Mouse (Mus musculus) thymus, postnatal 10 days (tissue): ENCODE data around the gene 4930519G04Rik.
"Not testable (repeated sequence)": the region's sequence is repeated elsewhere in the genome, so short reads cannot be mapped to it uniquely, and the experiment has no call there.

Source experiments
- DNase-seq, 2 experiments: peaks; one replicate each; pipeline ENCODE4 v3.0.0; 2021; ENCODE audit warnings: low spot score in 2 of 2

4930519G04Rik gene

DNA sequence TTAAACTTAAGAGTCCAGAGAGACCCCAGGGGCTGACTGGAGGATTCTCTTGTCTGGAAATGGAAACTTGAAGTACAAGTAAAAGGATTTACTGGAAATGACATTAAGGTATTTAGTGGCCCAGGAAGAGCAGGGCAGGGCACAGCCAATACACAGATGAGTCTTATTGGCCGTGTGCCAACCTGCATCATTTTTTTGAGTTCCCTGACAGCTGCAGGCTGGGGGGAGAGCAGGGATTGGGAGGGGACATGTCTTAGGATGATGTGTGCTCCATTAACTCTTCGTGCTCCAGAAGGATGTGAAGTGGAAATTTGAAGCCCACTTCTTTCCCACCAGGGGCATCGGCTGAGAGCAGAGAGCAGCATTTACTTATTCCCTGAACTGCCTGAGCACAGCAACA lies 11.3 kb upstream of the 4930519G04Rik start:
- DNase-seq, result not testable (repeated sequence)

DNA sequence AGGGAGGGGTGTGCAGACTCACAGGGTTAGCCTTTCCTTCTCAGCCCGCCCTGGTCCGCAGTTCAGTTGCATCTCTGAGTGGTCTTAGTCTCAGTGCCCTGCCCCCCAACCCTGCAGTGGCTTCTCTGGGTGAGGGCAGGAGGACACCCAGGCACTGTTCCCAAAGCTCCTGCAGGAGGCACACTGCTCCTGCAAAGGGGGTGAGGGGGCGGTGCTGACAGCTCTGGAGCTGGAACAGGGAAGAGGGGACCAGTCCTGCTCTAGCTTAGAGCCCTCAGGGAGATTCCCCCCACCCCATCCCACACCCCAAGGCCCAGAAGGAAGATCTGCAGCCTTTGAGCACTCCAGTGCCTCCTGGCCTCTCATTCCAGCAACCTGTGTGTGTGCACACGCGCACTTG lies 10.8 kb upstream of the 4930519G04Rik start:
- DNase-seq, result no peak

DNA sequence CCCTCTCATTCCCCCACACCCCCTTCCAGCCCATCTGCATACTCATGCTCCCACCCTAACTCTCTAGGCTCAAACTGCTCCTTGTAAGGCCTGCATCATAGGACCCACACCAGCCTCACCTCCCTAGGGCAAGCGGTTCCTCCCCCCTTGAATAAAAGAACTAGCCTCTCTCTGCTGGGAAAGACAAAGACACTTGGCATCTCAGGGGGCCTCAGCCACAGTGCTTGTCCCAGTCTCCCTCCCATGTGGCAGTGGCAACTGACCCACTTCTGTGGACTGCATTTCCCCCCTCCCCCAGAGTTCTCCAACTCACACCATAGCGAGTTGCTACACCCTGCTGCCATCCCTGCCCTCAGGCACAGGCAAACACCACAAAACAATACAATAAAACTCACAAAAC lies 9.1 kb upstream of the 4930519G04Rik start:
- not testable (repeated sequence) for DNase-seq

DNA sequence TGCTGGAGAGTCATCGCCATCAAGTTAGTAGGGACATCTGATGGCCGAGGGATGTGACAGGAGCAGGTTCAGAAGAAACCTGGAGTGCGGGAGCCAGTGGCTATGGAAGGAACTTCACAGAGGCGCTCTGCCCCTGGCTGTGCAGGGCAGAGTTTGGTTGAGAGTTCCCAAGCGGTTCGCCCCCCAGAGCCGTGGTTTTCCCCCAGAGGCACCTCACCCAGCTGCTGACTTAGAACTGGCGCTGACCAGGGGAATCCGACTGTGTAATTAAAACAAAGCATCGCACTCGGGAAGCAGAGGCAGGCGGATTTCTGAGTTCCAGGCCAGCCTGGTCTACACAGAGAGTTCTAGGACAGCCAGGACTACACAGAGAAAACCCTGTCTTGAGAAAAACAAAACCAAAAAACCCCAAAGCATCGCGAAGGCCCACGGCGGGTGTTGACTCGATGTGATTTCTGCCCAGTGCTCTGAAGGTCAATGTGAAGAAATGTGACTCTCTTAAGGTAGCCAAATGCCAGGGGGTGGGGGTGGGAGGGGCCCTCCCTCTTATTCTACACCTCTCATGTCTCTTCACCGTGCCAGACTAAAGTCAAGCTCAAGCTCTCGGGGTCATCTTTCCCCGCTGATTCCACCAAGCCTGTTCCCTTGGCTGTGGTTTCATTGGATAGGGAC lies 1.8 kb upstream of the 4930519G04Rik start:
- no peak for DNase-seq

DNA sequence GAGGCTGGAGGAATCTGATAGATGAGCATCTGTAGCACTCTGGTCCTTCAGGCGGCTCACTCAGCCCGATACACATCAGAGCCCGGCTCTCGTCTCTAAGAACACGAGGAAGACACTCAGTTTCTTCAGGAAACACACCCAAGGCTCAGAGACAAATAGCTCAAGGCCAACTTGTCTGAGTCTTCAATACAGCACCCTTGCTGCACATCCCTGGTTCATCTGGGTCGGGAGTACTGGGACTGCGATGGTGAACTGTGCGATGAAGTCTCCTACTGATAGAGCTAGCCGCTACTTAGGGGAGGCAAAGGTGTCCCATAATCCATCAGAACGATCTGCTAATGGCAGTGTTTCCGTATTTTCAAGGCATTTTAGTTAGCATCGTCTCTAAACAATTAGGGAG lies 5.1 kb downstream of the 4930519G04Rik start, which contains the start of gene Gm9936:
Gene Gm9936, minus strand, starts transcription at position 101 of the 400 bp plus-strand sequence.
- DNase-seq, result no peak

DNA sequence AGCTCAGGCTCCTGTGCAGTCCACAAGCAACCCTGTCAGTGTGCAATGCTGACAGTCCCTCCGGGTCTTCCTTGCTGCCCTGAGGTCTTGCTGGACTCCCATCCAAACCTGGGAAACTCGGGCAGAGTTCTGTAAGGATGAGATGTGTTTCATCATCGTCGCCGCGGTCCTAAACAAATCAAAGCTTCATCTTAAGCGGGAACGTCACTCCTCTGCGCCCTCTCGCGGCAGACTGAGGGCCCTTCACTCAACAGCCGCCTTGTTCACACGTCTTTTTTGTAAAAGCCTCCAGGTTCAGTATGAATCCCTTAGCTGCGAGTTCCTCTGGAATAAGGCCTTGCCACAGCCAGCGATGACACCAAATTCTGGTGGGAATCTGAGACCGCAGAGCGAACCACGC lies 5.8 kb downstream of the 4930519G04Rik start:
- DNase-seq, result peak; percentile 18 to 63

DNA sequence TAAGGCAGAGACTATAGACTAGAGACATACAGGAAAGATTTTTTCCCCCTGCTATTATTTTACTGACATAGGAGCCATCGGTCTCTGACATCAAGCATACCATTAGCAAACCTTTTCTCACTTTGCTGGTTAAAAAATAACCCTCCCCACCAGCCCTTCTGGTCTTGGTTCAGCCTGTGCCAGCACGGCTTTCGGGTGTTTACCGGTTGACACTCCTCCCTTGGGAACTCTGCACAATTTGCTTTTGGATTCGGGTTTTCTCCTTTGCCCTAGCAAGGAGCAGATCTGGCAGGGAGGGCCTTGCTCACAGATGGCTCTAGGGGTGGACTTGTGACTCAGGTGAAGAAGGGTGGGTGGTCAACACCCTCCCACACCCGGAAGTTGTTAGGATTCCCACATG lies 8.3 kb downstream of the 4930519G04Rik start:
- no peak for DNase-seq

DNA sequence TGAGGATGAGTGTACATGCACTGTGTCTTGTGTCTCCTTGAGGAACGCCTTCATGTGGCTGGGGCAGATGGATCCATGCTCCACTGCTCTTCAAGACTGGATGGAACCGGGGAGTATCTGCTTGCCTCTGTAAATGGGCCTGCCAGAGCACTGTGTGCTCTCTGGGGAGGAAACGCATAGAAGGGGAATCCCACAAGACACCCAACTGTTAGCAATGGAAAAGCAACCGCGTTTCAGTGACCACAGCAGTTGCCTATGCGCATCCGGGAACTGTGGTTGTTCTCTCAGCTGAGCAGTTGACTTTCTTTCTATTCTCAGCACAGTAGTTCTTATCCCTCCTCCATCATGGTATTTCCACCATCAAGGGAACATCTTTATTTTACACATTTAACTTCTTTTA lies 11.3 kb downstream of the 4930519G04Rik start:
- no peak for DNase-seq

DNA sequence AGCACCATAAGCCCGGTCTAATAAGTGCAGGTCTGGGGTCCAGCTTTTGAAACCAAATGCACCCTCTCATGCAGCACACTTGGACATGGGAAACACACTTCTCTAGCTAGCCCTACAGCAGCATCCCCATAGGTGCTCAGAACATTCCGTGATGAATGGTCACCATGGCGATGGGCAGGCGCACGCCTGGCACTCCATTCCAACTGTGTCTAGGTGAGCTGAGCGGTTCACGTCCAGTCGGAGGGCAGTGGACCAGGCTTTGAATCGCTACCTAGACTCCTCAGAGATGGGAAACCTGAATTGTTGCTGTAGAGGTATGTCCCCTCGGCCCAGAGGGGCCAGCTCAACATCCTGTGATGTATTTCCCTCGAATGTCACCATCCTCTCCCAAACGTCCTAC lies 11.8 kb downstream of the 4930519G04Rik start:
- no peak for DNase-seq

DNA sequence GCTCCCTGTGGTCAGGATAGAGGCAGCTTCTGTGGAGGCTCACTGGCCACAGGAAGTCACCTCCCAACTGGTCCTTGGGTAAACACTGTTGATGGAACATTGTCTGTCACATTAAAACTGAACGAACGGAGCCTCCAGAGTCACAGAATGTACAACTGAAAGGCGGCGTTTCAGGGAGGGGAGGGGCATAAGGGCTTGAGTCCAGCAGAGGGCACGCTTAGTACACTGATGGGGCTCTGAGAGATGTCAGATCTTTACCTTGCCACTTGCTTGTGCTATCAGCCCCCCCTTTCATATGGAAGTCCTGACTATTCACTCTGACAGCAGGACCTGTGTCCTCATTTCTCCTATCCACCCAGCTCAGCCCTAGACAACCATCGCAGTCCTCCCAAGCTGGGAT lies 22.4 kb downstream of the 4930519G04Rik start:
- no peak for DNase-seq

DNA sequence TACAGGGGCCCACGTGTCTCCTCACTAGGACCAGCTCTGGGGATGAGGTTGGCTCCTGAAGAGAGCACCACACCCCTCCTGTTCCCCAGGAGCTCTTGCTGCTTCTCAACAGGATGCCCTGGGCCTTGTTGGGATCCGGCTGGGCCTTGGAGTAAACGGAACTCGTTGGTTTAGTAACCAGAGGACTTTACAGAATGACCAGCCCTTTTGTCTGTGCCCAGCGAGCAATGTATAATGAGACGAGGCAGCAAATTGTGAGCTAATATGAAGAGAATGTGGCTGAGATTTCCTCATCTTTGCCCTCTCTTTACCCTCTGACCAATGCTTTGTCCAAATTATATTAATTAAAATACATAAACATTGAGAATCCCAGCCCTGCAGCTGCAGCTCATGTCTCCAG lies 22.9 kb downstream of the 4930519G04Rik start:
- DNase-seq, result no peak

DNA sequence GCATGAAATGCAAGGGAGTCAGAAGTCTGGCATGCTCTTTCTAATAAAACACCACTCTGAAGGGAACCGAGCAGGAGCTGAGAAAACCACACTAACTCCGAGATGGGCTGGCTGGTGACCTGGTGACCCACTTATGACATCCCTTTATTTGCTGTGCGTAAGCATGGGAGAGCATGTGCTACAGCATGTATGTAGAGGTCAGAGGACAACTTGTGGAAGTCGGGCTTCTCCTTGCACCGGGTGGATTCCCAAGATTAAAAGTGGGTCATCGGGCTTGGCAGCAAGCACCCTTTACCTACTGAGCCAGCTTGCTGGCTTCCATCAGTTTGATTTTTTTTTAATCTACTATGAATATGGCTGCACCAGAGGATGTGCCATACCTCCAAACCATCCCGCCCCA lies 24.0 kb downstream of the 4930519G04Rik start:
- no peak for DNase-seq

DNA sequence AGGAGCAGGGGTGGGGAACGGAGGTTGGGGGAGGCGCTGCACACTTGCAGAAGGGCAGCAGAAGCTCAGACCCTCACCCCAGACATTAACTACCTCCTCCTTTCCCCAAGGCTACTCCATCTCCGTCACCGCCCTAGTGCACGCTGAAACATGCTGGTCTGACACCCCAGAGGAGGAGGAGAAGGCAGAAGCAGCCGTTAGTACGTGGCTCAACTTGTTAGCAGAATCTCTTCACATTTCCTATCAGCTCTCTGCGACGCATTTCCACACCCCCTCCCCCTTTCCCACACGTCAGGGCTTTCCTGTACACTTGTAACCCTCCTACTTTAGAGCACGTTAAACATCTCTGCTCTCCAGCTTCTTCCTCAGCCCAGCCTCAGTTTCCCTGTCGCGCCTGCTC lies 25.9 kb downstream of the 4930519G04Rik start:
- DNase-seq, result no peak

DNA sequence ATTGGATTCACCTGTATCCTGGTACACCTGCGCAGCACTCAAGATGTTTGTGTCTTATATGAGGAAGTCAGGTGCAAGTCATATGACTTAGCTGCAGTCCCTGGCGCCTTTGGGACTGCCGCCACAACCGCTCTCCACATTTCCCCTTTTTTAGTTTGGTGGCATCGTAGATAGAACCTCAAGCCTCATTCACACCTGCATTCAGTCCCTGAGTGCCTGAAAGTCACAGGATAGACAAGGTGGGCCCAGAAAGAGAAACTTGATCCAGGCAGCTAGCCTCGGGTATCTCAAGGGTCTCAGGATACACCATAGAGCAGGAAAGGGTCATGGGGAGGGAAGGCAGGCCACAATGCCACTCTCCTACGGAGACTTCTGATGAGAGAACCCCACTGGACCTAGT lies 28.9 kb downstream of the 4930519G04Rik start:
- DNase-seq, result not testable (repeated sequence)

DNA sequence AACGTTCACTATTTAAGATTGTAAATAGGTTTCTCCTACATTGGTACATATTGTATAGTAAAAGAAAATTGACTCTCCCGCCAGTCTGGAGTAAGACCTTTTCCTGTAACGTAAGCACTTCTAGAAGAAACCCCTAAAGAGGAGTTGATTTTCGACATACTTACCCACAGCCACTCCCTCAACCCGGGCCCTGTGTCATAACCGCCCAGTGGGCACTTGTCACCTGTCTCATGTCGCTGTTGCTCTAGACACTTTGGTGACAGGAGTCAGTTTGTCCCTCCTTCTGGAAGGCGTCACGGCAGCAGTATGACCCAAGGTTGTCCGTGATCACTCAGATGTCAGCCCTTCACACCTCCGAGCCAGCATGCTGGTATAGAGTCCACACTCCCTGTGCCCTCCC lies 29.6 kb downstream of the 4930519G04Rik start:
- no peak for DNase-seq

DNA sequence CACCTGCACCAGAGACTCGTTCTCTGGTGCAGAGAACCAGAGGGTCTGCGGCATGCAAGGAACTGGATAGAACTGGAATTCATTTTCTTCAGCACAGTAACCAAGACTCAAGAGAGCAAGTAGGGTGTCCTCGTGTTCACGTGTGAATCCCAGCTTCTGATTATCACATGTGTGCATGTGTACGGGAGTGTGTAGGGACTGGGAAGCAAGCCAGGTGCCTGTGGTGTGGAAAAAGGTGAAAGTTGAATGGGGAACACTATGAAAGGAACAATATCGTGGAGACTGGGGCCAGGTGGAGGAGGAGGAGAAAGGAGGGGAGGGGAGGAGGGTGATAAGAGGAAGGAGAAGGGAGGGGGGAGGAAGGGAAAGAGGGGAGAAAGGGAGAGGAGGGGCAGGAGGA lies 33.3 kb downstream of the 4930519G04Rik start:
- DNase-seq, result no peak

DNA sequence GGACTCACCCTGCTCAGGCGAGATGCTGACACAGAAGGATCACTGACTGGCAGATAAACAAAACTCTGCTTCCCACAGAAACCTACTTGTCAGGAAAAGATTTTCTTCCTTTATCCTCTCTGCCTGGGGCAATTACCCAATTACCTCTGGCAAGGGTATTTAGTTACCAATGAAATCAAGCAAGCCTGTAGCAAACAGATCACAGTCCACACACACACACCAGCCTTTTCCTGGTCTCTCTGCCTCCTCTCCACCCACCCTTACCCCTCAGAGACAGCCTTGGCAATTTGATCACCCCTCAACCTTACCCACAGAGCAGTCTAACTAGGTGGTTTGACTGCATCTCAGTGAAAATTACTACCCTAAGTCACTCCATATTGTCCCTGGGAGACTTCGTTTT lies 35.5 kb downstream of the 4930519G04Rik start:
- no peak for DNase-seq

DNA sequence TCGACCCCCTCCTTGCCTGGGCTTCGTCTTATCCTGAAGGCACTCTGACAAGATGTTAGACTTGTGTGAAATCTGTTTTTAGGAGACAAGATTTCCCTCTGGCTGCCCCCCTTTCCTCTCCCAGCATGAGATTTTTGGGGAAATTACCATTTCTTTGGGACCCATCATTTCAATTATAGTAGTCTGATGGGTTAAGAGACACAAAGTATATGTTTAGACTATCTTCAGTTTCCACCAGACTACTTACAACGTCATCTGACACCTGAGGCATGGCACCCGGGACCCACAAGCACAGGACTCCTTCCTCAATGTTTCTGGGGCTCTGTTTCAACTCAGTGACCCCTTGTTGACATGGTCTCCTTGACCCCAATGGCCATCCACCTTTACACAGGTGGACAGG lies 42.1 kb downstream of the 4930519G04Rik start:
- no peak for DNase-seq

DNA sequence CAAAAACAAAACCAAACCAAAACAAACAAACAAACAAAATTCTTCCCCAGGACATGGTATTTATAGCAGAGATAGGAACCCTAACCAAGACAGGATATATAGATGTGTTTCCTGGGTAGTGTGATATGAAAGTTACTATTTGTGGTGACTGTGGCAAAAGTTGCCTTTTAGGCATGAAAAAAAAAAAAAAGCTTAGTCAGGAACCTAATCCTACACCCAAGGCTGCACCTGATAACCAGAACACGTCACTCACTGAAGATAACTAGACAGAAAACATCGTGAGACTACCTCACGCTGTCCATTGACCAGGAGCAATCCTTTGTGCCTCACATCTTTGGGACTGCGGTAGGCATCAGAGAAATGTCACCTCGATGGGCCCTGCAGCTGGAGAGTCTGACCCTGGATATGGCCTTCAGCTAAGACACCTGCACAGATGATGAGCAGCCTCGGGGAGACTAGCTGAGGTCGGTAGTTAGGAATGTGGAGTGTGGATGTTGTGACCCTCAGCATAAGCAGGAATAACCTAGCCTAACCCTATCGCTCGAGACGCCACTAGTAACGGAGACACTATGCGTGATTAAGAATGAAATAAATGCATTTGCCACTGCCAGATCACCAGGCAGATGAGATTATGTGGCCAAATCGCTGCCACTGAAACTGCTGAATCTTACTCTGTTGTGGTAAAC lies 43.4 kb downstream of the 4930519G04Rik start, which contains the start of gene Oasl2:
Gene Oasl2, plus strand, starts transcription at position 249 of the 686 bp plus-strand sequence.
- DNase-seq, result no peak

DNA sequence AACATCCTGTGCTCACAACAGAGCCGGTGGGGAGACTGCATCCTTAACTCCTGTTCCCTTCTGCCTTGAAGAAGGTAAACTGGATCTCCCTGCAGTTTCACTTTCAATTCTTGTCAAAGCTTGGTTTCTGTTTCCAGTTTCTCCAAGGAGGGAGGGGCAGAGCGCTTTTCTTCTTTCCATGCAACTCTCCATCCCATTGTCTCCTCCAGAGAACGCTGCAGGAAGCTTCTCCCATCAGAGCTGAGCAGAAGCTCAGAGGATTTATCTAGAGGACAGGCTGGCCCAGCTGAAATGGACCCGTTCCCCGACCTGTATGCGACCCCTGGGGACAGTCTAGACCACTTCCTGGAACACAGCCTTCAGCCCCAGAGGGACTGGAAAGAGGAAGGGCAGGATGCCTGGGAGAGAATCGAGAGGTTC lies 43.9 kb downstream of the 4930519G04Rik start:
- no peak for DNase-seq

DNA sequence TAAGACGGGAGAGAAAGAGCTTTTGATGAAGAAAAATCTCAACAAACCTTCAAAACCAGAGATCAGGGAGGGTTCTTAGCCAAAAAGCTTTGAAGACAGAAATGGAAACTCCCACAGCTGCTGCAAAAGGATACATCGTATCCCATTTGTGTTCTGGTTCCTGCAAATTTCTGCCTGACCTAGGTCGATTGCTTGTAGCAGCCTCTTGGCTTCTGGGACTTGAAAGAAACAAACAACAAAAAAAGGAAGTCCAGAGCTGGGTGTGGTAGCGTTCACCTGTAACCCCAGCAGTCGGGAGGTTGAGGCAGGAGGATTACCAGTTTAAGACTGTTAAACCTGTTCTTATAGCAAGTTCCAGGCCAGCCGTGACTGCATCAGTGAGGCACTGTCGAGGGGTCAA lies 45.4 kb downstream of the 4930519G04Rik start:
- no peak for DNase-seq

DNA sequence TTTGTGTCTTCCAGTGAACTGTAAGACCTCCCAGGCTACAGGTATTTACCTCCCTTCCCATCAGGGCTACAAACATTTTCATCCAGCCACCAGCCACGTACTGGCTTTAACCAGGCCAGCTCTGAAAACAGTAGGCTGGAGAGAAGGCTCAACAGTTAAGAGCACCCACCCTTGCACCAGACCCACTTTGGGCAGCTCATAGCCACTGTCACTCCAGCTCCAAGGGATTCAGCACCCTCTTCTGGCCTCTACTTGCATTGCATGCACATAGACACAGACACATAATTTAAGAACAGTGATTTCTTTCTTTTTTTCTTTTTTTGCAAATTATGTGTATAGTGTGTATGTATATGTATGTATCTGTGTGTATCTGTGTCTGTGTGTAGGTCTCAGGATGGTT lies 48.9 kb downstream of the 4930519G04Rik start:
- peak; percentile 9 to 50 for DNase-seq

DNA sequence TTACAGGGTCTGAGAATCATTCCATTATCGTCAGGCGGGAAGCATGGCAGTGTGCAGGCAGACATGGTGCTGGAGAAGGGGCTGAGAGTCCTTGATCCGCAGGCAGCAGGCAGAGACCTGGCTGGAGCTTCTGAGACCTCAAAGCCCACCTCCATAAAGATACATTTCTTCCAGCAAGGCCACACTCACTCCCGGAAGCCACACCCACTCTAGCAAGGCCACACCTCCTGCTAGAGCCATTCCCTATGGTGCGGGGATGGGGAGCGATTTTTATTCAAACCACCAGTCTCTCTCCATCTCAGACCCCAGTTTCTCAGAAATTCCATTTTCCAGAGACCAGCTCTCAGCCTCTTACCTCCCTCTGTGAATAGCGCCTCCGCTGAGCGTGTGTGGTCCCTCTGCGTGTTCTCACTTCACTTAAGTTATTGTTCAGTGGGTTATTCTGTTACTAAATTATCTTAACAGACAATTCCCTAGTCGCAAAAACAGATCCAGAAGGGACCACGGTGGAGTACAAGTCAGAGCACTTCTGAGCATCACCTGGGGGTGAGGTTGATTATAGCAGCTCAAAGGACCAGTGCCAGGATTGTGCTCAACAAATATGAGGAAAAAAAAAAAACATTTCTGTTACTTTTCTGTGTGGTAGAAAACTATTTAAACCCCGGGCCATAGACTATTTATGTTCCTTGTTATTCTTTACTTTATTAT lies 55.3 kb downstream of the 4930519G04Rik start:
- DNase-seq, result no peak
